Mouse (Mus musculus): ENCODE measurements around the gene Adh6a.

- TF ChIP-seq CTCF (IDR thresholded peaks at IDR 0.05; ENCODE audit: extremely low read depth, insufficient read length, insufficient replicate concordance, low read depth, low read length) (no peak), POLR2A (IDR thresholded peaks at IDR 0.05; ENCODE audit: low read depth, low read length) (no peak)
Observed at GRCm38 (mm10) chr3:138369546-138369945, 56.5 kb downstream of the Adh6a start.

Data from small intestine, adult 2 months (tissue).